Mouse (Mus musculus) embryonic facial prominence, embryonic 11.5 days (tissue): ENCODE data around the gene Tfec. TPM values are rescaled to one million over a fixed set of nuclear protein-coding genes. Genes with fewer than 3 reads are reported as not detected.

Experiments
- ATAC-seq: fragments of 200-750 bp; cut with Nextera tagmentation; replicated peaks from 2 replicates; pipeline ENCODE4 v1.8.0; 2017; ENCODE audit warnings: low read depth; ENCODE audit not compliant: insufficient number of reproducible peaks, low FRiP score, low TSS enrichment
- DNase-seq: peaks from one replicate; pipeline ENCODE4 v3.0.0-alpha.2; 2015; ENCODE audit warnings: low spot score
- H3K27ac ChIP-seq: fragments of 300-500 bp; sonication (generic); replicated peaks from 2 replicates; pipeline ENCODE4 v1.5.1; 2014; ENCODE audit warnings: mild to moderate bottlenecking, low read depth, low read length, control low read depth
- H3K27me3 ChIP-seq: fragments of 300-500 bp; sonication (generic); 2 replicates; pipeline ENCODE4 v1.6.1; 2014; ENCODE audit warnings: mild to moderate bottlenecking, low read length, moderate library complexity, mixed read lengths; ENCODE audit not compliant: control insufficient read depth, insufficient read depth
- H3K36me3 ChIP-seq: fragments of 300-500 bp; sonication (generic); replicated peaks from 2 replicates; pipeline ENCODE4 v1.6.1; 2014; ENCODE audit warnings: low read depth, mild to moderate bottlenecking, low read length, moderate library complexity, mixed read lengths; ENCODE audit not compliant: control insufficient read depth, insufficient read depth
- H3K4me1 ChIP-seq: fragments of 300-500 bp; sonication (generic); 2 replicates; pipeline ENCODE4 v1.6.1; 2014; ENCODE audit warnings: low read length, mixed read lengths; ENCODE audit not compliant: control insufficient read depth, insufficient read depth
- H3K4me2 ChIP-seq: fragments of 300-500 bp; sonication (generic); 2 replicates; pipeline ENCODE4 v1.6.1; 2014; ENCODE audit warnings: low read depth, mild to moderate bottlenecking, control low read depth, low read length, moderate library complexity
- H3K4me3 ChIP-seq: fragments of 300-500 bp; sonication (generic); 2 replicates; pipeline ENCODE4 v1.5.1; 2014; ENCODE audit warnings: low read depth, low read length, control low read depth
- H3K9ac ChIP-seq: fragments of 300-500 bp; sonication (generic); replicated peaks from 2 replicates; pipeline ENCODE4 v1.6.1; 2014; ENCODE audit warnings: mild to moderate bottlenecking, control low read depth, low read length
- H3K9me3 ChIP-seq: fragments of 300-500 bp; sonication (generic); replicated peaks from 2 replicates; pipeline ENCODE4 v1.6.1; 2016; ENCODE audit warnings: mild to moderate bottlenecking, low read length, inconsistent platforms, mixed read lengths; ENCODE audit not compliant: control insufficient read depth
- WGBS: fragments of 180-500 bp; shearing (Covaris S2); extraction: QIAGEN DNeasy Blood & Tissue Kit; methylation state at CpG from one replicate; pipeline ENCODE4 v1.1.7; 2014; 5-methylcytosine and 5-hydroxymethylcytosine counted together
- polyA plus RNA-seq: library from polyadenylated mRNA; unstranded; fragments of >200 nt; fragmentation: Nextera tagmentation; extraction: Ambion mirVana; gene quantifications from 2 replicates; pipeline ENCODE4 v1.2.1, GENCODE M21; 2014

The Tfec gene
- 1.6 and 1.8 TPM in 2 replicates for polyA plus RNA-seq

GRCm38 (mm10) chr6:16898251-16898862, at the start of gene Tfec:
Gene Tfec (minus strand): TSS chr6:16898441.
- Histone ChIP-seq H3K36me3 (no peaks in the 10 kb centered on the region), H3K4me3 (no peak within 1 kb of the TSS), H3K4me2 (no peak within 1 kb of the TSS), H3K27ac (no peak within 1 kb of the TSS), H3K4me1 (no peaks in the 10 kb centered on the region), H3K9ac (no peak within 1 kb of the TSS), H3K9me3 (no peaks in the 10 kb centered on the region), H3K27me3 (no peaks in the 10 kb centered on the region)
- ATAC-seq (no peak), DNase-seq (peak; percentile 6)
- 62% methylated on average over 7 of the region's 7 CpGs for WGBS

DNA sequence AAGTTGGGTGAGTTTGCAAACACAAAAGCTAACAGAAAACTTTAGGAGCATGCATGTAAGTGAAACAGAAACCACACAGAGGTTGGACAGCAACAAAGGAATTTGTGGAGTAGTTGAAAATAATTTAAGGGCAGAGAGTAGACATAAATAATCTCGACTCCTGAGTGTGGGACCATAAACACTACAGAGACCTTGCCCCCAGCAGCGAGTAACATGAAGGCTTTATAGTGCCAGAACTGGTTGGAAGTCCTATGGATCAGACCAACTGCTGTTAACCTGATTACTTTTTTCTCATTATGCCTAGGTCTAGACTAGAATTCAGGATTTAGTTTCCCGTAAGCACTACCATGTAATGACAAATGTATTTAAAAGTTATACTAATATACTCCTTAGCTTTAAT, 49.6 kb upstream of the Tfec start:
- Histone ChIP-seq H3K27ac (no peak overlapping the region), H3K4me2 (no peak overlapping the region), H3K4me3 (no peak overlapping the region), H3K9me3 (no peaks in the 10 kb centered on the region), H3K36me3 (no peaks in the 10 kb centered on the region), H3K9ac (no peak overlapping the region), H3K27me3 (no peaks in the 10 kb centered on the region), H3K4me1 (no peaks in the 10 kb centered on the region)
- WGBS: 73% methylated on average over 3 of the region's 3 CpGs
- DNase-seq (no peak), ATAC-seq (no peak)

DNA sequence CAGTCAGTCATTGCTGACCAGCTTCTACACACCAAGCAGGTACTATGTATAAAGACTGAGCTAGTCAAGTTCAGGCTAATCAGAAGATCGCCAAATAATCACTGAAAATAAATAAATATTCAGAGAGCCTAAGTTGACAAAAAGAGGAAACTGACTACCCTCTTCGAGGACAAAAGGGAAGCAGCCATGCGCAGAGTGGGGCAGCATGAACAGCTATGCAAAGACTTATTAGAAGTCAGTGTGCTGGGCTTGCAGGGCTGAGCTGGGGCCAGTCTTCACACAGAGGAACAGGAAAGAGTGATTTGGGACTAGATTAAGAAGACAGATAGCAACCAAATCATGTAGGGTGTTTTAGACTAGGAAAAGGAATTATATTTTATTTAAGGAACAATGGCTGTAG, 45.3 kb upstream of the Tfec start:
- Histone ChIP-seq H3K9ac (no peak overlapping the region), H3K27ac (no peak overlapping the region), H3K4me3 (no peak overlapping the region), H3K4me1 (no peaks in the 10 kb centered on the region), H3K27me3 (no peaks in the 10 kb centered on the region), H3K4me2 (no peak overlapping the region), H3K9me3 (no peaks in the 10 kb centered on the region), H3K36me3 (no peaks in the 10 kb centered on the region)
- ATAC-seq (no peak), DNase-seq (no peak)
- WGBS: 79% methylated on average over 3 of the region's 3 CpGs

GRCm38 (mm10) chr6:16942433-16942832, 44.2 kb upstream of the Tfec start:
- Histone ChIP-seq H3K4me3 (no peak overlapping the region), H3K9ac (no peak overlapping the region), H3K27me3 (no peaks in the 10 kb centered on the region), H3K4me1 (no peaks in the 10 kb centered on the region), H3K9me3 (no peaks in the 10 kb centered on the region), H3K36me3 (no peaks in the 10 kb centered on the region), H3K4me2 (no peak overlapping the region), H3K27ac (no peak overlapping the region)
- DNase-seq (no peak), ATAC-seq (no peak)
- 67% methylated on average over 4 of the region's 4 CpGs for WGBS

GRCm38 (mm10) chr6:16931059-16931458, 32.8 kb upstream of the Tfec start:
- no peaks in the 10 kb centered on the region for H3K36me3 ChIP-seq
- DNase-seq (no peak), ATAC-seq (no peak)
- H3K27ac ChIP-seq: no peak overlapping the region
- H3K4me1 ChIP-seq: no peaks in the 10 kb centered on the region
- WGBS: 86% methylated on average over 6 of the region's 6 CpGs
- H3K4me3 ChIP-seq: no peak overlapping the region
- H3K9me3 ChIP-seq: no peaks in the 10 kb centered on the region
- no peak overlapping the region for H3K4me2 ChIP-seq
- no peak overlapping the region for H3K9ac ChIP-seq
- H3K27me3 ChIP-seq: no peaks in the 10 kb centered on the region

GRCm38 (mm10) chr6:16920111-16920656, 21.9 kb upstream of the Tfec start:
- Histone ChIP-seq H3K4me1 (no peaks in the 10 kb centered on the region), H3K9ac (no peak overlapping the region), H3K4me2 (no peak overlapping the region), H3K36me3 (no peaks in the 10 kb centered on the region), H3K9me3 (no peaks in the 10 kb centered on the region), H3K27ac (no peak overlapping the region), H3K27me3 (no peaks in the 10 kb centered on the region), H3K4me3 (no peak overlapping the region)
- DNase-seq (no peak), ATAC-seq (no peak)
- WGBS: 50% methylated on average over 2 of the region's 2 CpGs

DNA sequence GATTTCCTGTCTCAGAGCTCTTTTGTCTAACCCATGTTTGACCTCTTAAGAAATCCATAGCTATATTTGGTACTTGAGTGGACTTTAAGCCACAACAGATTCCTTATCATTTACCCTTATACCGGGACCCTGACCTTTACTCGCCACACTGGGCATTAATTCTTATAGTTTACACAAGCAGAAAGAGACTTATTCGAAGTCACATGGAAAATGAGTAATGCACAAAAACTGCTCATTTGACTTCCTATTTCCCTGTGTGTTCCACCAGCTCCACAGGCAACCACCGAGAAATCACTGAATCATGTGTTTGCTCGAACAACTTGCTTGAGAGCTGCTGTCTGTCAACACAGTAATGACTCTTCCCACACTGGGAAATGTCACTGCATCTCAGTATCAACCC, 6.4 kb downstream of the Tfec start:
- no peak overlapping the region for H3K27ac ChIP-seq
- H3K9me3 ChIP-seq: no peaks in the 10 kb centered on the region
- 75% methylated on average over 5 of the region's 5 CpGs for WGBS
- H3K36me3 ChIP-seq: no peaks in the 10 kb centered on the region
- no peak for ATAC-seq
- no peaks in the 10 kb centered on the region for H3K27me3 ChIP-seq
- no peak overlapping the region for H3K9ac ChIP-seq
- DNase-seq: no peak
- H3K4me3 ChIP-seq: no peak overlapping the region
- no peaks in the 10 kb centered on the region for H3K4me1 ChIP-seq
- H3K4me2 ChIP-seq: no peak overlapping the region

- H3K9me3 ChIP-seq: no peaks in the 10 kb centered on the region
- no peak overlapping the region for H3K27ac ChIP-seq
- no peaks in the 10 kb centered on the region for H3K4me1 ChIP-seq
- H3K9ac ChIP-seq: no peak overlapping the region
- no peak overlapping the region for H3K4me2 ChIP-seq
- no peaks in the 10 kb centered on the region for H3K36me3 ChIP-seq
- WGBS: 58% methylated on average over 5 of the region's 5 CpGs
- H3K4me3 ChIP-seq: no peak overlapping the region
- DNase-seq (no peak), ATAC-seq (no peak)
- H3K27me3 ChIP-seq: no peaks in the 10 kb centered on the region
These were observed 14.5 kb downstream of the Tfec start for GRCm38 (mm10) chr6:16883537-16884307.
